ENCODE assay signal across 12 mouse cellular contexts in the genomic region with DNA sequence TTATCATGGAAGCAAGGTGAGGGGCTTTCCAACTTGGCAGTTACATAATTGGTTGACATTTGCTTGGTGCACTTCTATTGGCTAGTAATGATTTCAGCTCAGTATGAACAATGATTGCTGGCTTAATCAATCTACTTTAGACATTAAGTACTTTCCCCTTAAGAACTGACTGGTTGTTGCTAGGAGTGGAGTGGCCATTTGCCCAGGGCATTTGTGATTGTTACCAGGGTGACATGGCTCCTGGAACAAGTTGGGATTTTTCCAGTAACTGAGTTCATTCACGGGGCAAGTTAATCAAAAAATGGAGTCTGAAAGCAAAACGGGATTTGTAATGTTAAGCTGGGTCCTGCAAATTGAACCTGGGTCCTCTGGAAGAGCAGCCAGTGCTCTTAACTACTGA. TPM values are rescaled to one million over a fixed set of nuclear protein-coding genes. Genes with fewer than 3 reads are reported as not detected.
DNase-seq lines count a peak whose midpoint lies in the region; ATAC-seq lines count a peak whose summit lies in the region.
"Had no signal": no experiment of that assay in that cellular context is flagged by ENCODE, and none has a peak within 500 bp of the region (broad histone marks: within the 10 kb centered on the region; RNA-seq: fewer than 3 reads in every experiment).

No protein-coding gene starts in this region.

- peaks cover 5% of the 10 kb centered on the region; the same call in 1 of the 2 replicates for H3K4me1 ChIP-seq in kidney, embryonic 14.5 days (ENCODE audit: control insufficient read depth, insufficient read depth, low read length)
- H3K4me1 ChIP-seq in liver, embryonic 11.5 days (replicated peaks; ENCODE audit: control insufficient read depth, insufficient read depth, low read length): no peaks in the 10 kb centered on the region
- H3K4me1 ChIP-seq: embryonic facial prominence, embryonic 12.5 days had no signal

- 68% methylated on average over 2 of the region's 2 CpGs for WGBS in kidney, embryonic 14.5 days
- 70% methylated on average over 2 of the region's 2 CpGs for WGBS in liver, embryonic 11.5 days

- no peak for ATAC-seq in kidney, embryonic 14.5 days (ENCODE audit: low FRiP score, low TSS enrichment)
- no peak for ATAC-seq in liver, embryonic 11.5 days (replicated peaks; ENCODE audit: low FRiP score)
- ATAC-seq: liver, postnatal 0 days; Patski had no signal

- no peak overlapping the region for H3K9ac ChIP-seq in kidney, embryonic 14.5 days (ENCODE audit: low read depth, low read length)
- H3K9ac ChIP-seq in liver, embryonic 11.5 days (ENCODE audit: low read depth, low read length): no peak overlapping the region
- H3K9ac ChIP-seq: embryonic facial prominence, embryonic 12.5 days; liver, postnatal 0 days had no signal

- H3K9me3 ChIP-seq in kidney, embryonic 14.5 days (ENCODE audit: control insufficient read depth, low read length): no peaks in the 10 kb centered on the region
- H3K9me3 ChIP-seq in liver, embryonic 11.5 days (ENCODE audit: control insufficient read depth, low read length): no peaks in the 10 kb centered on the region
- H3K9me3 ChIP-seq: embryonic facial prominence, embryonic 12.5 days had no signal

- peak; percentile 47 for DNase-seq in adrenal gland, adult 2 months
- DNase-seq in adrenal gland, adult 18-20 months (ENCODE audit: low spot score in 2 of 2): no peak
- DNase-seq in kidney, adult 18-20 months: peak; percentile 40
- DNase-seq in 3T3-L1 (ENCODE audit: low read depth, low spot score): peak; percentile 3
- peak; percentile 30 for DNase-seq in kidney, postnatal 10 days
- DNase-seq in T-cell, adult 2 months (ENCODE audit: low spot score): no peak
- no peak for DNase-seq in liver, embryonic 11.5 days (ENCODE audit: low spot score)
- DNase-seq: liver, postnatal 0 days had no signal

- no peak overlapping the region for H3K27ac ChIP-seq in kidney, embryonic 14.5 days (ENCODE audit: low read depth, low read length)
- no peak overlapping the region for H3K27ac ChIP-seq in liver, embryonic 11.5 days (ENCODE audit: low read depth, low read length)
- H3K27ac ChIP-seq: embryonic facial prominence, embryonic 12.5 days; heart, adult 2 months had no signal

- H3K4me3 ChIP-seq in kidney, embryonic 14.5 days (ENCODE audit: low read length): no peak overlapping the region
- no peak overlapping the region for H3K4me3 ChIP-seq in liver, embryonic 11.5 days (ENCODE audit: low read depth, low read length)
- H3K4me3 ChIP-seq: embryonic facial prominence, embryonic 12.5 days; heart, adult 2 months had no signal

- H3K4me2 ChIP-seq in kidney, embryonic 14.5 days (replicated peaks; ENCODE audit: low read depth, low read length): no peak overlapping the region
- H3K4me2 ChIP-seq in liver, embryonic 11.5 days: no peak overlapping the region
- H3K4me2 ChIP-seq: embryonic facial prominence, embryonic 12.5 days had no signal

- no peaks in the 10 kb centered on the region for H3K36me3 ChIP-seq in kidney, embryonic 14.5 days (ENCODE audit: control insufficient read depth, insufficient read depth, low read length)
- H3K36me3 ChIP-seq in liver, embryonic 11.5 days (ENCODE audit: control insufficient read depth, insufficient read depth, low read length): no peaks in the 10 kb centered on the region
- H3K36me3 ChIP-seq: embryonic facial prominence, embryonic 12.5 days had no signal

- no peaks in the 10 kb centered on the region for H3K27me3 ChIP-seq in kidney, embryonic 14.5 days (ENCODE audit: control insufficient read depth, insufficient read depth, low read length)
- no peaks in the 10 kb centered on the region for H3K27me3 ChIP-seq in liver, embryonic 11.5 days (replicated peaks; ENCODE audit: control insufficient read depth, insufficient read depth, low read length)
- H3K27me3 ChIP-seq: embryonic facial prominence, embryonic 12.5 days; Patski had no signal

RNA-seq across cellular contexts. Expression of a gene that starts 15.8 kb away (rescaled TPM):
- under 1 TPM in 1 of 2 experiments, not detected in 1; 0.03 TPM for total RNA-seq in adrenal gland, adult 2 months (2021)
- polyA plus RNA-seq in adrenal gland, adult 2 months (2012; rRNA removed): not detected in 2 replicates
- under 1 TPM in 1 of 2 experiments, not detected in 1; 0.38 TPM for total RNA-seq in adrenal gland, adult 18-20 months (2021)
- 0.24 and 0.26 TPM in 2 replicates for polyA plus RNA-seq in kidney, embryonic 14.5 days (2014; fragmentation: Nextera tagmentation; extraction: Ambion mirVana)
- 0.38 and 0.49 TPM in 2 replicates for polyA plus RNA-seq in liver, embryonic 11.5 days (2014; fragmentation: Nextera tagmentation; extraction: Ambion mirVana)

Comparison
In these comparisons a context has a peak if more than half of its experiments do, and no peak if none do; other contexts are left out.
1. DNase-seq: peak in adrenal gland, adult 2 months (single experiment), kidney, adult 18-20 months (single experiment), 3T3-L1 (single experiment) and kidney, postnatal 10 days (single experiment); none in adrenal gland, adult 18-20 months (0 of 2), T-cell, adult 2 months (single experiment) and liver, embryonic 11.5 days (single experiment).